Mouse (Mus musculus): Measurements from ENCODE around the gene Amdhd1. TPM values are rescaled to one million over a fixed set of nuclear protein-coding genes. Genes with fewer than 3 reads are reported as not detected.

Gene Amdhd1
- total RNA-seq, 2 experiments from 2014 or later = 0.76 to 0.82 TPM

- intact Hi-C loops (cut with DNase I) = loop anchor here (10.0 kb wide), 1 partner anchor 118 kb away; no protein-coding TSS in a partner anchor
- DNase-seq (ENCODE audit: low spot score in 2 of 2) = no peak
Measured at GRCm38 (mm10) chr10:93542356-93542755, 2.5 kb upstream of the Amdhd1 start.

- DNase-seq (ENCODE audit: low spot score in 2 of 2) = no peak
- intact Hi-C loops (cut with DNase I) = loop anchor here (10.0 kb wide), 1 partner anchor 117 kb away; no protein-coding TSS in a partner anchor
Measured at GRCm38 (mm10) chr10:93541585-93541984, 1.8 kb upstream of the Amdhd1 start.

GRCm38 (mm10) chr10:93540431-93541210, 788 bp upstream of the Amdhd1 start, which contains the start of gene Ccdc38:
Gene Ccdc38 (plus strand): TSS chr10:93540632.
- intact Hi-C loops (cut with DNase I) = loop anchor here (10.0 kb wide), 1 partner anchor 116 kb away; no protein-coding TSS in a partner anchor
- no peak for DNase-seq (ENCODE audit: low spot score in 2 of 2)

GRCm38 (mm10) chr10:93538818-93539217, 1.0 kb downstream of the Amdhd1 start:
- no peak for DNase-seq (ENCODE audit: low spot score in 2 of 2)
- intact Hi-C loops (cut with DNase I) = no loop called here

- DNase-seq (ENCODE audit: low spot score in 2 of 2) = no peak
- intact Hi-C loops (cut with DNase I) = no loop called here
Measured at GRCm38 (mm10) chr10:93538287-93538686, 1.5 kb downstream of the Amdhd1 start.

- intact Hi-C loops (cut with DNase I) = no loop called here
- no peak for DNase-seq (ENCODE audit: low spot score in 2 of 2)
Measured at GRCm38 (mm10) chr10:93525329-93525728, 14.5 kb downstream of the Amdhd1 start.

- no peak for DNase-seq (ENCODE audit: low spot score in 2 of 2)
- intact Hi-C loops (cut with DNase I) = no loop called here
Measured at GRCm38 (mm10) chr10:93520994-93521393, 18.8 kb downstream of the Amdhd1 start.

DNA sequence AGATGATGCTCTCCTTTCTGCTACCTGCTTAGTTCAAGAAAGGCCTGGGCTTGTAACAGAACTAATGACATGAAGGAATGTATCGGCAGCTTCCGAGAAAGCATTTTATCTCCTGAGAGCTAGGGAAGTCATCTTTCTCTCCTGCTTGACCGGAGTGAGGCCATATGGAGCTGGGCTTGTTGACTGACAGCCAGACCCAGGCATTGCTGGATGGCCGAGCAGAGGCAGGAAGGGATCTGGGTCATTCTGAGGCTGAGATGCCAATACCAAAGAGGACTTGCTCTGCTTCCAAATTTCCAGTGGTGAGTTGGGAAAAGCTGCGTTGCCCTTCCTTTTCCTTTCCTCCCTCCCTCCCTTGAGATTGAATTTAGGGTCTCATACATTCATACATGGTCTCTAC, 20.1 kb downstream of the Amdhd1 start:
- intact Hi-C loops (cut with DNase I) = no loop called here
- DNase-seq (ENCODE audit: low spot score in 2 of 2) = no peak

DNA sequence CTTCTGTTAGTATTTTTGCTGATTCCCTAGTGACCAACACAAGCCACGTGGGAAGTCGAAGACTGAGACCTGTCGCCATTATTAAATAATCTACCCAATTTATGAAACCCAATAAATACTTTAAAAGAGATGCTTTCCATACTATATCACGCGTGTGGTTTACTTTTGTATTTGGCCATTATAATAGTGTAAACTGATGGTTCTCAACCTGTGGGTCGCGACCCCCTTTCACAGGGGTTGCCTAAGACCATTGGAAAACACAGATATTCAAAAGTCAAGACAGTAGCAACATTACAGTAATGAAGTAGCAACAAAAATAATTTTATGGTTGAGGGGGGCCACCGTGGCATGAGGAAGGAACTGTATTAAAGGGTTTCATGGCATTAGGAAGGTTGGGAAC, 20.7 kb downstream of the Amdhd1 start:
- intact Hi-C loops (cut with DNase I) = no loop called here
- DNase-seq (ENCODE audit: low spot score in 2 of 2) = no peak

- no peak for DNase-seq (ENCODE audit: low spot score in 2 of 2)
- intact Hi-C loops (cut with DNase I) = no loop called here
Measured at GRCm38 (mm10) chr10:93518620-93519019, 21.2 kb downstream of the Amdhd1 start.

DNA sequence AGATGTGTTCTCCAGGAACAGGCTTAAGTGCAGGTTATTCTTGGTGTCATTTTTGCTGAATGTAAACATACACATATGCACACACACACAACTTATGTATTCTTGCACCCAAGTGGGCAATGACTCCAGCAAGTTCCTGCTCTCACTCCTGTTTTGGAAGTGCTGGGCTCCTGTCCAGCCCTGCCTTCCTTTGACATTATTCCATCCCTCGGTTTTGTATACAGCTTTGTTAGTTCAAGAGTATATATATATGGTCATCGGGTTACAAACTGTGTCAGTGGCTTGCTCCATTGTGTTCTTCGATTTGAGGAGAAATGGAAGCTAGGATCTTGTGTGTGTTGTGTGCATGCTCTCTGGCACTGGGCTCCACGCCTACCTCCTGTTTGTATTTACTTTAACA, 21.6 kb downstream of the Amdhd1 start:
- no peak for DNase-seq (ENCODE audit: low spot score in 2 of 2)
- intact Hi-C loops (cut with DNase I) = no loop called here

DNA sequence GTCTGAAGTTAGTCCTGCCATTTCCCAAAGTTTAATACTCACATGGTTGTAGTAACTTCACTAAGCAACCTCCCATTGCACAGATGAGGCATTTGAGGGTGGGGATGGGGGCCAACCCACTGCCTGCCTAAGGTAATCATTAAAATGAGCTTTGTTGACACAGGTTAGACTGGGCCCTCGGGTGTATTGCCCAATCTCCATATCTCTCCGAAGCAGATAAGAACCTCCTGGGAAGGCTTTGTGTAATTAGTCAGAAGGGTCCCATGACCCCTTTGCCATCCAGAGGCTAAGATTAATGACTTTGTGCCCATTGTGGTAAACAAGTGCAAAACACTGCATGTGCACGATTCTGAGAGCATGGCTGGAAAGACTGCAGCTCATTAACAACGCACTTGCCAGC, 22.1 kb downstream of the Amdhd1 start:
- intact Hi-C loops (cut with DNase I) = no loop called here
- no peak for DNase-seq (ENCODE audit: low spot score in 2 of 2)

DNA sequence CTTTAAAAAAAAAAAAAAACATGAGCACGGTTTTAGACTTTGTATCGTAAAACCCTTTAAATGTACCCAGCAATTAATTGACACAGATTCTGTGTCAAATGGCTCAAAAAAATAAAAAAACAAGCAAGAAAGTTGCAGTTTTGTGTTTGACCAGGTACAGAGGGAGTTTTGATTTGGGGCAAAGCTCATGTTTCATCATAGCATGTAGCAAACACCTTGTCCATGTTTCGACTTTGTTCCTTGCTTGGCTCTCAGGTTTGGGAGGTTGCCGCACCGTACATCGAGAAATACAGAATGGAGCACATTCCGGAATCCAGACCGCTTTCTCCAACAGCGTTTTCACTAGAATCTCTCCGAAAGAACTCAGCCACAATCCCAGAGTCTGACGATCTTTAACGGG, 23.9 kb downstream of the Amdhd1 start:
- DNase-seq (ENCODE audit: low spot score in 2 of 2) = no peak
- intact Hi-C loops (cut with DNase I) = no loop called here

DNA sequence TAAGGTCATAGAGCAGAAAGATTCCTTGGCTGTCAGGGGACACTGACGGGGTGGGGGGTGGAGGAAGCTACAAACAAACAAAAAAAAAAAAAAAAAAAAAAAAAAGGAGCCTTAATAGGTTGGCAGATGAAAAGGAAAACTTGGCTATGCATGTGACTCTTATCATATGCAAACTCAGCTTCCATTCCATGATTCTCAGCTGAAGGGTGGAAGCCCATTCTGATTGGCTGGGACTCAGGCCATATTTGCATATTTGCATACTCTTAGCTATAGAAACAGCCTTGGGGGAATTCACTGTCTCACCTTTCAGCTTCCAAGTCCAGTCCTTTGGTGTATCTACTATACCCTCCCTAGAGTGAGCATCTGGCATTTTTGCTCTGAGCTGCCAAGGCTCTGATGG, 24.4 kb downstream of the Amdhd1 start:
- DNase-seq (ENCODE audit: low spot score in 2 of 2) = no peak

GRCm38 (mm10) chr10:93509532-93510153, 30.2 kb downstream of the Amdhd1 start:
- intact Hi-C loops (cut with DNase I) = no loop called here
- no peak for DNase-seq (ENCODE audit: low spot score in 2 of 2)

More for the DNA sequence above, 24.4 kb downstream of the Amdhd1 start:
- intact Hi-C loops (cut with DNase I) = no loop called here

DNA sequence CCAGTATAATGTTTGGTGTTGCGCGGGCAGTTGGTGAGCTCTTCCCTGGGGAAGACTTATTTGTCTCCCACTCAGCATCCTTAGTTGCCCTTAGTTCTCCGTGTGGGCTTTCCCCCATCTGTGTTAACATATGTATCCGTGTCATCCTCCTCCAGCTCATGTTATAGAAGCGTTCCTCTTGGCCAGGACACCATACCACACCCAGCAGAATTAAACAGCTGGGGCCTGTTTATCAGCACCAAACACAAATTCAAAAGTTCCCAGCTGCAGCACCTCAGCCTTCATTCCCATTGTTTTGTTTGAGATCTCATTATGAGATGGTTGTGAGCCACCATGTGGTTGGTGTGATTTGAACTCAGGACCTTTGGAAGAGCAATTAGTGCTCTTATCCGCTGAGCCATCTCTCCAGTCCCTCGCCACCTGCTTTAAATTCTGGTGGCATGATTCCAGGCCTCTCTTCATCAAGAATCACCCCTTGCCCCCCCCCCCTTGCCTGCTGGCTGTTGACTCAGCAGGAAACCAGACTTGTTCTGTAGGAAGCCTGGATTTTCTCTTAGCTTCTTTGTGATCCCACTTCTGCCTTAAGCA, 31.4 kb downstream of the Amdhd1 start:
- intact Hi-C loops (cut with DNase I) = no loop called here
- peak in 1 of 2 experiments; percentile 33 for DNase-seq (ENCODE audit: low spot score in 2 of 2)

DNA sequence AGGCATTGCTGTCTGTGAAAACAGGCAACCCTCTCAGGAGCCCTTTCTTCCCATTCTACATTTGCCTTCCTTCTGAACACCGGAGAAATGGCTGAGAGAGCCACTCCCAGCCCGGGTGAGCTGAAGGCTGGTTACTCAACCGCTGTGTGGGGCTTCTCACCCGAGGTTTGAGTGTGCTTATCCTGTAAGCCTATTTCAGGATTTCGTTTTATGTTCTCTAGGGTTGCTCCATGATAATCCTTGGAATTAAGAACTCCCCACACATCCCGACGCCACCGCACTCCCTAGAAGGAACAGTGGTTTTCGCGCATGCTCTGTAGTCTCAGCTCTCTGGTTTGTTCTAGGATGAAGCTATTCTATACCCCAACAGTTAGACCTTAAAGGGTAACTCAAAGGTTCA, 38.5 kb downstream of the Amdhd1 start:
- intact Hi-C loops (cut with DNase I) = no loop called here

DNA sequence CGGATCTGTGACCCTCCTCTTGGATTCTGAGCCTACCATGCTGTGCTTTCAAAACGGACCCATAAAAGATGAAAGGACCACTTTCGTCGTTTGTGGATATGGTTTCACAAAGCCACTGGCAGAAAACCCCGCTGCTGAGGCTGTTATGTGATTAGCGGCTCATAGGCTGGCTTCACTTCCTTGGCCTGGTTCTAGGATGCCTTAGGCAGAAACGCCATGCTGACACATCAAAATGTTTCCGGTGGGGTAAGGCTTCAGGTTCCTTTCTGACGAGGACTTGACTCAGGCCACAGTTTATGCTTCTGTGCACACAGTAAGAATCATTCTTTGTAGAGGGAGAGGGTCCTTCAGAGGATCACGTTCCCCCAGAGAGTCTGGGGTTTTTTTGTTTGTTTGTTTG, 39.0 kb downstream of the Amdhd1 start:
- DNase-seq (ENCODE audit: low spot score in 2 of 2) = no peak
- intact Hi-C loops (cut with DNase I) = no loop called here

More for the DNA sequence above, 38.5 kb downstream of the Amdhd1 start:
- DNase-seq (ENCODE audit: low spot score in 2 of 2) = no peak

- no peak for DNase-seq (ENCODE audit: low spot score in 2 of 2)
- intact Hi-C loops (cut with DNase I) = loop anchor here (1.0 kb wide), 1 partner anchor 58 kb away; no protein-coding TSS in a partner anchor
Measured at GRCm38 (mm10) chr10:93490451-93490850, 49.4 kb downstream of the Amdhd1 start.

- intact Hi-C loops (cut with DNase I) = no loop called here
- no peak for DNase-seq (ENCODE audit: low spot score in 2 of 2)
Measured at GRCm38 (mm10) chr10:93488828-93489226, 51.0 kb downstream of the Amdhd1 start.
